Mouse (Mus musculus): Measurements from ENCODE around the gene Ufc1. TPM values are rescaled to one million over a fixed set of nuclear protein-coding genes. Genes with fewer than 3 reads are reported as not detected.
A peak's percentile ranks its signal among the peaks of the same experiment; 100 is the strongest.
"Not testable (repeated sequence)": the region's sequence is repeated elsewhere in the genome, so short reads cannot be mapped to it uniquely, and the experiment has no call there.

Gene Ufc1
- total RNA-seq, 2 experiments from 2014 or later: 19.3 to 28.6 TPM

GRCm38 (mm10) chr1:171250680-171251593 lies 43.9 kb downstream of the Ufc1 start, which contains the start of gene Ndufs2:
Gene Ndufs2 (minus strand): TSS chr1:171251388.
- ATAC-seq (replicated peaks; ENCODE audit: low FRiP score, poor library complexity, severe bottlenecking): no peak

GRCm38 (mm10) chr1:171249913-171250600 lies 44.8 kb downstream of the Ufc1 start, which contains the start of gene Adamts4:
Gene Adamts4 (plus strand): TSS chr1:171250421.
- no peak for ATAC-seq (replicated peaks; ENCODE audit: low FRiP score, poor library complexity, severe bottlenecking)

GRCm38 (mm10) chr1:171248386-171249226 lies 46.2 kb downstream of the Ufc1 start:
- ATAC-seq (replicated peaks; ENCODE audit: low FRiP score, poor library complexity, severe bottlenecking): no peak

DNA sequence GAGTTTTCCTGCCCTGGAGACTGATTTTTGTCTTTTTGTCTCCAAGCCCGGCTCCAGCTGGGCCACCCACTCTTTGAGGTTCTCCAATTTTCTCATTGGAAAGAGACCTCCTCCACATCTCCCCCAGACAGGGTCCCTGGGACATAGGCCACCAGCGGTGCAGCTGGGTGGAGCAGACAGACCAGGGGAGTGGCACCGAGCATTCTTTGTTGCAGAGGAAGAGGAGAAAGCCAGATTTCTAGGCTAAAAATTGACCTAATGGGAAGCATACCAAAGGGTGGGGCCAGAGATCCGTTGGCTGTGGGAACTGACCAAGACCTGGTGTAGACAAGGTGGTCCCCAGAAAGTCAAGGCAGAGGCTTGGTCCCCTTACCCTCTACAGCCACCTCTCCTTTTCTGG lies 46.9 kb downstream of the Ufc1 start:
- no peak for ATAC-seq (replicated peaks; ENCODE audit: low FRiP score, poor library complexity, severe bottlenecking)

DNA sequence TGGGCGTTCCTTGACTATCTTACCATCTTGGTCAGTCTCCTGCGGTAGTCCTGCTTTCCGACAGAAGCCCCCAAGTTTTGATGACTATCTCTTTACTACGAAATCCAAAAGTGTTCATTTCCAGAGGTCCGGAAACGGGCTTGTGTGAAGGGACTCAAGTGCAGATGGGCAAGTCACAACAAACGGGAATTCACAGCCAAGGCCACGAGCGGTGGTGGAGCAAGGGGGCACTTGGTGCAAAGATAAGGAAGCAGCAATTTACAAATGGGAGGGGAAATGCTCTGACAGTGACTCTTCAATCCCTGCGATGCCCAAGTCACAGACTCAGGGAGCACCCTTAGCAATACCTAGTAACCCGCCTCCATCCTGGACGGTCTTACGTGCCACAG lies 47.4 kb downstream of the Ufc1 start:
- peak; percentile 12 for ATAC-seq (replicated peaks; ENCODE audit: low FRiP score, poor library complexity, severe bottlenecking)

DNA sequence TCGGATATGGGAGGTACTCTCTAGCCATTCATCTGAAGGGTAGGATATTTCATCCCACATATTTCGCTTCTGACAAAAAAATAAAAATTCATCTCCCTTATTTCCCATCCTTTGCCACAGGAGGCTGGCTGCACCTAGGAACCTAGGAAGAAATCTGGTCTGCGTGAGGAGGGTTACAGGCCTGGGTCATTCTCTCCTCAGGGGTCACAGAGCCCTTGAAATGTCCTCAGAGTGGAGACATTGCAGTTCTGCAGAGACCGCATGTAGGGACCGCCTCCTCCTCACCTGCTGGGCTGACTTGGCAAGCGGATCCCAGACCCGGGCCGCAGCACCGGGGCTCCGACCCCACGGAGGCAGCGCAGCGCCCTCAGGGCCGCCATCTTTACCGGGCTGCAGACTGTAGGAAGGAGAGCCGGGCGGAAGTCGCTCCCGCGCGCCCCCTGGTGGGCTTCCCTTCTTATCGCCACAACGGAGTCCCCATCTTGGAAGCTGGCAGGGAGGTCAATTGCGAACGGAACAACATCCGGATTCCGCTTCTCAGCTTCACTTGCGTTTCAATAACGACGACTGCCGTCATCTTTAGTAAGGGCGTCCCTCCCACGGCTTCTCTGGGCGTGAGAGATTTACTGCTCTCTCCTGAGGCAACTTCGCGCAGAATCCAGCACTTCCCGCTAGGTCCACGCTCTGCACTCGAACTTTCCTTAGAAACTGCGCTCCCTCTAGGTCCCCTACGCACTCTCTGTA lies 47.9 kb downstream of the Ufc1 start:
- ATAC-seq (replicated peaks; ENCODE audit: low FRiP score, poor library complexity, severe bottlenecking): peak; percentile 94

GRCm38 (mm10) chr1:171245353-171245752 lies 49.5 kb downstream of the Ufc1 start:
- no peak for ATAC-seq (replicated peaks; ENCODE audit: low FRiP score, poor library complexity, severe bottlenecking)

- not testable (repeated sequence) for ATAC-seq (replicated peaks; ENCODE audit: low FRiP score, poor library complexity, severe bottlenecking)
Observed at GRCm38 (mm10) chr1:171241952-171242351, 52.9 kb downstream of the Ufc1 start.

DNA sequence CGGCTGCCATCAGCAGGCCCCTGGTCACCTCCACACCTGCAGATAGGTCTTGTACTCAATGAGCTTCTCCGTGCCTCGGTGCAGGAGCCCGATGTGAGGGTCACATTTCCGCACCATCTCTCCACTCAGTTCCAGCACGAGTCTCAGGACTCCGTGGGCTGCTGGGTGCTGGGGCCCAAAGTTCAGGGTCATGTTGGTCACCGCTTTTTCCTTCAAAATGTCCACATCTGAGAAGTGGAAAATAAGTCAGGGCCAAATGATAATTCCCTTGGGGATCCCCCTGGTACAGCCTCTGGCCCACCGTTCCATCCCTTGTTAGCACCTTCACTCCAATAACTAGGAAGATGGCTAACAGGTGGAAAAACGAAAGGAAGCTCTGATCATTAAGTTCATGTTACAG lies 53.9 kb downstream of the Ufc1 start:
- ATAC-seq (replicated peaks; ENCODE audit: low FRiP score, poor library complexity, severe bottlenecking): no peak

DNA sequence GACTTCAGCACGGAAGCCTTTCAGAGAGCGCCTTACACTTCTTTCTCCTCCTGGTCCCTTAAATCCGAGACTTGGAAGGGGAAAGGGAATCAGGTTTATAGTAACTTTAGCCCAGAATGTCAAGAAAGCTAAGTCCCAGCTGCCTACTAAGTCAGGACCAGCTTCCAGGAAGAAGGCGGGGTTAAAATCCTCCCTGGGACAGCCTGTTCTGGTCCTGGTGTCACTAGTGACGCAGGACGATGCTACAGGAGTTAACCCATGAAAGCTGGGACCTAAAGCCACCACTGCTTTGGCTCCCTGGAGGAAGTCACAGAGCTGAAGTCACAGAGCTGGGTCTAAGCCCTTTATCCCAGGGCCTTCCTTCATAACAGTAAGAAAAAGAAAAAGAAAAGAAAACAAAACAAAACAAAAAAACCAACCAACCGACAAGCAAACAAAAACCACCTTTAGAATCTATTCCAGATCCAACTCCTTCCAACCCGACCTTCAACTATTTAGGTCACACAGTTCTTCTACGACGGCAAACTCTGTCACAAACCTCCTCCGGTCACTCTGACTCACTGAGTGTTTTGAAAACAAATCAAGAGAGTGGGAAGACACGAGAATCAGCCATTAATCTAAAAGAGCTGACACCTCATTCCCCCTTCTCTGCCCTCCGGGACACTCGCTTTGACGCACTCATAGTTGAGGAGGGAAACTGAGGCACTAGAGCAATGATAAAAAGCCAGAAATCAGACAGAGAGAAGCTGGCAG lies 54.7 kb downstream of the Ufc1 start:
- ATAC-seq (replicated peaks; ENCODE audit: low FRiP score, poor library complexity, severe bottlenecking): no peak

Other genes starting within 250 kb of the Ufc1 start
- gene Fcgr3, start 230.1 kb downstream of the Ufc1 start, total RNA-seq (2015; ENCODE audit: low replicate concordance): 100 and 146 TPM in 2 replicates
- 78.3 and 110 TPM in 2 replicates for gene Fcgr3, start 230.1 kb downstream of the Ufc1 start, total RNA-seq (2017; ENCODE audit: low replicate concordance)
- not detected in 2 replicates for gene Cfap126, start 181.1 kb downstream of the Ufc1 start, total RNA-seq (2015; ENCODE audit: low replicate concordance)
- gene Cfap126, start 181.1 kb downstream of the Ufc1 start, total RNA-seq (2017; ENCODE audit: low replicate concordance): not detected in 2 replicates
- 15.6 and 40.3 TPM in 2 replicates for gene Sdhc, start 144.4 kb downstream of the Ufc1 start, total RNA-seq (2015; ENCODE audit: low replicate concordance)
- gene Sdhc, start 144.4 kb downstream of the Ufc1 start, total RNA-seq (2017; ENCODE audit: low replicate concordance): 9.2 and 20.0 TPM in 2 replicates
- gene Mpz, start 144.3 kb downstream of the Ufc1 start, total RNA-seq (2015; ENCODE audit: low replicate concordance): not detected in 2 replicates
- not detected in 2 replicates for gene Mpz, start 144.3 kb downstream of the Ufc1 start, total RNA-seq (2017; ENCODE audit: low replicate concordance)
- not detected in 2 replicates for gene Pcp4l1, start 98.8 kb downstream of the Ufc1 start, total RNA-seq (2015; ENCODE audit: low replicate concordance)
- gene Pcp4l1, start 98.8 kb downstream of the Ufc1 start, total RNA-seq (2017; ENCODE audit: low replicate concordance): 0.84 and 3.2 TPM in 2 replicates
- gene Nr1i3, start 81.1 kb downstream of the Ufc1 start, total RNA-seq (2015; ENCODE audit: low replicate concordance): not detected in 2 replicates
- gene Nr1i3, start 81.1 kb downstream of the Ufc1 start, total RNA-seq (2017; ENCODE audit: low replicate concordance): not detected in 2 replicates
- gene Tomm40l, start 72.5 kb downstream of the Ufc1 start, total RNA-seq (2015; ENCODE audit: low replicate concordance): 4.0 and 4.2 TPM in 2 replicates
- 2.2 and 2.6 TPM in 2 replicates for gene Tomm40l, start 72.5 kb downstream of the Ufc1 start, total RNA-seq (2017; ENCODE audit: low replicate concordance)
- gene Apoa2, start 70.0 kb downstream of the Ufc1 start, total RNA-seq (2015; ENCODE audit: low replicate concordance): not detected in 2 replicates
- not detected in 2 replicates for gene Apoa2, start 70.0 kb downstream of the Ufc1 start, total RNA-seq (2017; ENCODE audit: low replicate concordance)
- gene Fcer1g, start 60.7 kb downstream of the Ufc1 start, total RNA-seq (2015; ENCODE audit: low replicate concordance): 269 and 282 TPM in 2 replicates
- 89.5 and 162 TPM in 2 replicates for gene Fcer1g, start 60.7 kb downstream of the Ufc1 start, total RNA-seq (2017; ENCODE audit: low replicate concordance)
- 0.19 TPM in 1 of 2 replicates, not detected in the other for gene Adamts4, start 44.6 kb downstream of the Ufc1 start, total RNA-seq (2015; ENCODE audit: low replicate concordance)
- gene Adamts4, start 44.6 kb downstream of the Ufc1 start, total RNA-seq (2017; ENCODE audit: low replicate concordance): not detected in 2 replicates
- 62.9 and 78.4 TPM in 2 replicates for gene Ndufs2, start 43.6 kb downstream of the Ufc1 start, total RNA-seq (2015; ENCODE audit: low replicate concordance)
- 48.0 and 62.1 TPM in 2 replicates for gene Ndufs2, start 43.6 kb downstream of the Ufc1 start, total RNA-seq (2017; ENCODE audit: low replicate concordance)
- 8.1 and 11.3 TPM in 2 replicates for gene B4galt3, start 24.7 kb downstream of the Ufc1 start, total RNA-seq (2015; ENCODE audit: low replicate concordance)
- gene B4galt3, start 24.7 kb downstream of the Ufc1 start, total RNA-seq (2017; ENCODE audit: low replicate concordance): 7.7 and 29.1 TPM in 2 replicates
- 416 and 462 TPM in 2 replicates for gene Ppox, start 13.8 kb downstream of the Ufc1 start, total RNA-seq (2015; ENCODE audit: low replicate concordance)
- gene Ppox, start 13.8 kb downstream of the Ufc1 start, total RNA-seq (2017; ENCODE audit: low replicate concordance): 506 and 765 TPM in 2 replicates
- gene Usp21, start 7.0 kb downstream of the Ufc1 start, total RNA-seq (2015; ENCODE audit: low replicate concordance): 9.6 and 12.1 TPM in 2 replicates
- gene Usp21, start 7.0 kb downstream of the Ufc1 start, total RNA-seq (2017; ENCODE audit: low replicate concordance): 9.4 and 13.9 TPM in 2 replicates
- gene Dedd, start 34.1 kb upstream of the Ufc1 start, total RNA-seq (2015; ENCODE audit: low replicate concordance): 3.8 and 4.8 TPM in 2 replicates
- gene Dedd, start 34.1 kb upstream of the Ufc1 start, total RNA-seq (2017; ENCODE audit: low replicate concordance): 4.3 and 6.7 TPM in 2 replicates
- gene Nit1, start 50.6 kb upstream of the Ufc1 start, total RNA-seq (2015; ENCODE audit: low replicate concordance): 6.7 and 7.3 TPM in 2 replicates
- 11.0 and 13.8 TPM in 2 replicates for gene Nit1, start 50.6 kb upstream of the Ufc1 start, total RNA-seq (2017; ENCODE audit: low replicate concordance)
- gene Pfdn2, start 50.6 kb upstream of the Ufc1 start, total RNA-seq (2015; ENCODE audit: low replicate concordance): 5.4 and 7.1 TPM in 2 replicates
- 1.5 and 15.1 TPM in 2 replicates for gene Pfdn2, start 50.6 kb upstream of the Ufc1 start, total RNA-seq (2017; ENCODE audit: low replicate concordance)
- not detected in 2 replicates for gene Klhdc9, start 65.8 kb upstream of the Ufc1 start, total RNA-seq (2015; ENCODE audit: low replicate concordance)
- gene Klhdc9, start 65.8 kb upstream of the Ufc1 start, total RNA-seq (2017; ENCODE audit: low replicate concordance): not detected in 2 replicates
- not detected in 2 replicates for gene Nectin4, start 75.1 kb upstream of the Ufc1 start, total RNA-seq (2015; ENCODE audit: low replicate concordance)
- gene Nectin4, start 75.1 kb upstream of the Ufc1 start, total RNA-seq (2017; ENCODE audit: low replicate concordance): 0.68 TPM in 1 of 2 replicates, not detected in the other
- gene Arhgap30, start 93.9 kb upstream of the Ufc1 start, total RNA-seq (2015; ENCODE audit: low replicate concordance): 20.1 and 21.1 TPM in 2 replicates
- 25.9 and 26.9 TPM in 2 replicates for gene Arhgap30, start 93.9 kb upstream of the Ufc1 start, total RNA-seq (2017; ENCODE audit: low replicate concordance)
- 2.7 and 12.7 TPM in 2 replicates for gene Usf1, start 116.3 kb upstream of the Ufc1 start, total RNA-seq (2015; ENCODE audit: low replicate concordance)
- gene Usf1, start 116.3 kb upstream of the Ufc1 start, total RNA-seq (2017; ENCODE audit: low replicate concordance): 9.1 and 23.1 TPM in 2 replicates
- not detected in 2 replicates for gene Tstd1, start 123.8 kb upstream of the Ufc1 start, total RNA-seq (2015; ENCODE audit: low replicate concordance)
- not detected in 2 replicates for gene Tstd1, start 123.8 kb upstream of the Ufc1 start, total RNA-seq (2017; ENCODE audit: low replicate concordance)
- not detected in 2 replicates for gene F11r, start 142.5 kb upstream of the Ufc1 start, total RNA-seq (2015; ENCODE audit: low replicate concordance)
- gene F11r, start 142.5 kb upstream of the Ufc1 start, total RNA-seq (2017; ENCODE audit: low replicate concordance): 0.42 TPM in 1 of 2 replicates, not detected in the other
- 0.84 and 4.8 TPM in 2 replicates for gene Alyref2, start 208.5 kb upstream of the Ufc1 start, total RNA-seq (2015; ENCODE audit: low replicate concordance)
- gene Alyref2, start 208.5 kb upstream of the Ufc1 start, total RNA-seq (2017; ENCODE audit: low replicate concordance): 0.60 and 1.4 TPM in 2 replicates
- gene Itln1, start 240.3 kb upstream of the Ufc1 start, total RNA-seq (2015; ENCODE audit: low replicate concordance): not detected in 2 replicates
- not detected in 2 replicates for gene Itln1, start 240.3 kb upstream of the Ufc1 start, total RNA-seq (2017; ENCODE audit: low replicate concordance)

Measured in erythroblast, adult 5-6 weeks (primary cell).